Mouse (Mus musculus): ENCODE data around the gene Fam222a. TPM values are rescaled to one million over a fixed set of nuclear protein-coding genes. Genes with fewer than 3 reads are reported as not detected.

Fam222a gene
- polyA plus RNA-seq, 1 experiment from 2014 or later, result 0.83 TPM

GRCm38 (mm10) chr5:114604781-114605290 lies 37.0 kb downstream of the Fam222a start:
- Histone ChIP-seq H3K27ac (ENCODE audit: low read length) (no peak overlapping the region), H3K4me3 (ENCODE audit: low read length) (no peak overlapping the region), H3K27me3 (ENCODE audit: control insufficient read depth, insufficient read depth, low read length) (no peaks in the 10 kb centered on the region; the same call in 1 of the 2 replicates), H3K9me3 (replicated peaks; ENCODE audit: control insufficient read depth, low read length) (no peaks in the 10 kb centered on the region), H3K9ac (ENCODE audit: low read length) (no peak overlapping the region), H3K4me1 (ENCODE audit: control insufficient read depth, insufficient read depth, low read length) (peaks cover 12% of the 10 kb centered on the region), H3K36me3 (ENCODE audit: control insufficient read depth, insufficient read depth) (no peaks in the 10 kb centered on the region), H3K4me2 (ENCODE audit: low read depth, low read length) (no peak overlapping the region)
- no peak for ATAC-seq (replicated peaks; ENCODE audit: extremely low read depth, insufficient read depth, low FRiP score)
- 38% methylated on average over 11 of the region's 11 CpGs for WGBS

- H3K9me3 ChIP-seq (replicated peaks; ENCODE audit: control insufficient read depth, low read length), result no peaks in the 10 kb centered on the region
- H3K9ac ChIP-seq (ENCODE audit: low read length), result no peak overlapping the region
- peaks cover 12% of the 10 kb centered on the region for H3K4me1 ChIP-seq (ENCODE audit: control insufficient read depth, insufficient read depth, low read length)
- no peaks in the 10 kb centered on the region for H3K36me3 ChIP-seq (ENCODE audit: control insufficient read depth, insufficient read depth)
- WGBS, result 73% methylated on average over 6 of the region's 6 CpGs
- H3K27me3 ChIP-seq (ENCODE audit: control insufficient read depth, insufficient read depth, low read length), result peaks cover 2% of the 10 kb centered on the region
- H3K27ac ChIP-seq (ENCODE audit: low read length), result no peak overlapping the region
- no peak for ATAC-seq (replicated peaks; ENCODE audit: extremely low read depth, insufficient read depth, low FRiP score)
- H3K4me3 ChIP-seq (ENCODE audit: low read length), result no peak overlapping the region
- H3K4me2 ChIP-seq (ENCODE audit: low read depth, low read length), result no peak overlapping the region
Measured at GRCm38 (mm10) chr5:114605981-114606380, 38.2 kb downstream of the Fam222a start.

GRCm38 (mm10) chr5:114607651-114608050 lies 39.8 kb downstream of the Fam222a start:
- peaks cover 12% of the 10 kb centered on the region for H3K4me1 ChIP-seq (ENCODE audit: control insufficient read depth, insufficient read depth, low read length)
- H3K27me3 ChIP-seq (ENCODE audit: control insufficient read depth, insufficient read depth, low read length), result peaks cover 3% of the 10 kb centered on the region
- no peak overlapping the region for H3K27ac ChIP-seq (ENCODE audit: low read length)
- H3K36me3 ChIP-seq (ENCODE audit: control insufficient read depth, insufficient read depth), result no peaks in the 10 kb centered on the region
- WGBS, result 49% methylated on average over 8 of the region's 8 CpGs
- no peak overlapping the region for H3K4me2 ChIP-seq (ENCODE audit: low read depth, low read length)
- no peaks in the 10 kb centered on the region for H3K9me3 ChIP-seq (replicated peaks; ENCODE audit: control insufficient read depth, low read length)
- no peak overlapping the region for H3K9ac ChIP-seq (ENCODE audit: low read length)
- no peak for ATAC-seq (replicated peaks; ENCODE audit: extremely low read depth, insufficient read depth, low FRiP score)
- H3K4me3 ChIP-seq (ENCODE audit: low read length), result no peak overlapping the region

- H3K27ac ChIP-seq (ENCODE audit: low read length), result no peak overlapping the region
- no peaks in the 10 kb centered on the region for H3K36me3 ChIP-seq (ENCODE audit: control insufficient read depth, insufficient read depth)
- no peak overlapping the region for H3K4me2 ChIP-seq (ENCODE audit: low read depth, low read length)
- H3K9ac ChIP-seq (ENCODE audit: low read length), result no peak overlapping the region
- H3K9me3 ChIP-seq (replicated peaks; ENCODE audit: control insufficient read depth, low read length), result no peaks in the 10 kb centered on the region
- peaks cover 3% of the 10 kb centered on the region for H3K27me3 ChIP-seq (ENCODE audit: control insufficient read depth, insufficient read depth, low read length)
- no peak for ATAC-seq (replicated peaks; ENCODE audit: extremely low read depth, insufficient read depth, low FRiP score)
- no peak overlapping the region for H3K4me3 ChIP-seq (ENCODE audit: low read length)
- H3K4me1 ChIP-seq (ENCODE audit: control insufficient read depth, insufficient read depth, low read length), result peaks cover 12% of the 10 kb centered on the region
- WGBS, result 9% methylated on average over 12 of the region's 12 CpGs
Measured at GRCm38 (mm10) chr5:114608516-114608915, 40.7 kb downstream of the Fam222a start.

GRCm38 (mm10) chr5:114611256-114611655 lies 43.4 kb downstream of the Fam222a start:
- Histone ChIP-seq H3K9me3 (replicated peaks; ENCODE audit: control insufficient read depth, low read length) (no peaks in the 10 kb centered on the region), H3K27me3 (ENCODE audit: control insufficient read depth, insufficient read depth, low read length) (peaks cover 3% of the 10 kb centered on the region), H3K4me1 (ENCODE audit: control insufficient read depth, insufficient read depth, low read length) (peaks cover 12% of the 10 kb centered on the region), H3K4me3 (ENCODE audit: low read length) (no peak overlapping the region), H3K4me2 (ENCODE audit: low read depth, low read length) (no peak overlapping the region), H3K9ac (ENCODE audit: low read length) (no peak overlapping the region), H3K27ac (ENCODE audit: low read length) (no peak overlapping the region), H3K36me3 (ENCODE audit: control insufficient read depth, insufficient read depth) (no peaks in the 10 kb centered on the region)
- no peak for ATAC-seq (replicated peaks; ENCODE audit: extremely low read depth, insufficient read depth, low FRiP score)
- 81% methylated on average over 10 of the region's 10 CpGs for WGBS

- Histone ChIP-seq H3K4me3 (ENCODE audit: low read length) (no peak overlapping the region), H3K4me1 (ENCODE audit: control insufficient read depth, insufficient read depth, low read length) (peaks cover 12% of the 10 kb centered on the region), H3K27ac (ENCODE audit: low read length) (no peak overlapping the region), H3K27me3 (ENCODE audit: control insufficient read depth, insufficient read depth, low read length) (peaks cover 3% of the 10 kb centered on the region), H3K36me3 (ENCODE audit: control insufficient read depth, insufficient read depth) (no peaks in the 10 kb centered on the region), H3K9ac (ENCODE audit: low read length) (no peak overlapping the region), H3K4me2 (ENCODE audit: low read depth, low read length) (no peak overlapping the region), H3K9me3 (replicated peaks; ENCODE audit: control insufficient read depth, low read length) (no peaks in the 10 kb centered on the region)
- 56% methylated on average over 25 of the region's 25 CpGs for WGBS
- no peak for ATAC-seq (replicated peaks; ENCODE audit: extremely low read depth, insufficient read depth, low FRiP score)
Measured at GRCm38 (mm10) chr5:114611968-114612608, 44.3 kb downstream of the Fam222a start.

GRCm38 (mm10) chr5:114614863-114615262 lies 47.0 kb downstream of the Fam222a start:
- no peak for ATAC-seq (replicated peaks; ENCODE audit: extremely low read depth, insufficient read depth, low FRiP score)
- peaks cover 3% of the 10 kb centered on the region for H3K27me3 ChIP-seq (ENCODE audit: control insufficient read depth, insufficient read depth, low read length)
- H3K9me3 ChIP-seq (replicated peaks; ENCODE audit: control insufficient read depth, low read length), result no peaks in the 10 kb centered on the region
- H3K4me1 ChIP-seq (ENCODE audit: control insufficient read depth, insufficient read depth, low read length), result no peaks in the 10 kb centered on the region
- WGBS, result 41% methylated on average over 7 of the region's 7 CpGs
- H3K27ac ChIP-seq (ENCODE audit: low read length), result no peak overlapping the region
- H3K36me3 ChIP-seq (ENCODE audit: control insufficient read depth, insufficient read depth), result no peaks in the 10 kb centered on the region
- no peak overlapping the region for H3K4me3 ChIP-seq (ENCODE audit: low read length)
- H3K4me2 ChIP-seq (ENCODE audit: low read depth, low read length), result no peak overlapping the region
- no peak overlapping the region for H3K9ac ChIP-seq (ENCODE audit: low read length)

- H3K36me3 ChIP-seq (ENCODE audit: control insufficient read depth, insufficient read depth), result no peaks in the 10 kb centered on the region
- no peaks in the 10 kb centered on the region for H3K9me3 ChIP-seq (replicated peaks; ENCODE audit: control insufficient read depth, low read length)
- ATAC-seq (replicated peaks; ENCODE audit: extremely low read depth, insufficient read depth, low FRiP score), result no peak
- 80% methylated on average over 11 of the region's 11 CpGs for WGBS
- H3K4me1 ChIP-seq (ENCODE audit: control insufficient read depth, insufficient read depth, low read length), result no peaks in the 10 kb centered on the region
- H3K9ac ChIP-seq (ENCODE audit: low read length), result no peak overlapping the region
- H3K4me3 ChIP-seq (ENCODE audit: low read length), result no peak overlapping the region
- no peak overlapping the region for H3K4me2 ChIP-seq (ENCODE audit: low read depth, low read length)
- H3K27me3 ChIP-seq (ENCODE audit: control insufficient read depth, insufficient read depth, low read length), result no peaks in the 10 kb centered on the region
- no peak overlapping the region for H3K27ac ChIP-seq (ENCODE audit: low read length)
Measured at GRCm38 (mm10) chr5:114616336-114617061, 48.7 kb downstream of the Fam222a start.

GRCm38 (mm10) chr5:114617809-114618208 lies 50.0 kb downstream of the Fam222a start:
- no peak for ATAC-seq (replicated peaks; ENCODE audit: extremely low read depth, insufficient read depth, low FRiP score)
- Histone ChIP-seq H3K9me3 (replicated peaks; ENCODE audit: control insufficient read depth, low read length) (no peaks in the 10 kb centered on the region), H3K27me3 (ENCODE audit: control insufficient read depth, insufficient read depth, low read length) (no peaks in the 10 kb centered on the region), H3K36me3 (ENCODE audit: control insufficient read depth, insufficient read depth) (no peaks in the 10 kb centered on the region), H3K4me2 (ENCODE audit: low read depth, low read length) (no peak overlapping the region), H3K9ac (ENCODE audit: low read length) (no peak overlapping the region), H3K27ac (ENCODE audit: low read length) (no peak overlapping the region), H3K4me1 (ENCODE audit: control insufficient read depth, insufficient read depth, low read length) (no peaks in the 10 kb centered on the region), H3K4me3 (ENCODE audit: low read length) (no peak overlapping the region)
- 73% methylated on average over 12 of the region's 12 CpGs for WGBS

All from heart, embryonic 16.5 days (tissue).